Mouse (Mus musculus) cerebellum, adult 2 months (tissue): ENCODE measurements around the gene Setdb1. TPM values are rescaled to one million over a fixed set of nuclear protein-coding genes. Genes with fewer than 3 reads are reported as not detected.
"Not testable (repeated sequence)": the region's sequence is repeated elsewhere in the genome, so short reads cannot be mapped to it uniquely, and the experiment has no call there.

Source experiments
- DNase-seq, 2 experiments: peaks; one replicate each; pipeline ENCODE4 v3.0.0; 2021
- H3K27ac ChIP-seq: fragments of 200-500 bp; 2 replicates; pipeline ENCODE4 v1.5.1; 2012; ENCODE audit warnings: low read length, control low read depth, inconsistent platforms; ENCODE audit not compliant: insufficient read depth
- H3K27me3 ChIP-seq: fragments of 200-500 bp; 2 replicates; pipeline ENCODE4 v1.6.1; 2012; ENCODE audit warnings: inconsistent platforms, mild to moderate bottlenecking, low read length, moderate library complexity; ENCODE audit not compliant: control insufficient read depth, insufficient read depth
- H3K4me1 ChIP-seq: fragments of 200-500 bp; 2 replicates; pipeline ENCODE4 v1.6.1; 2011; ENCODE audit warnings: low read length; ENCODE audit not compliant: control insufficient read depth, insufficient read depth
- H3K4me3 ChIP-seq: fragments of 200-500 bp; replicated peaks from 2 replicates; pipeline ENCODE3; 2011; ENCODE audit warnings: mild to moderate bottlenecking, low read depth, low read length, control low read depth; ENCODE audit not compliant: insufficient read depth
- CTCF ChIP-seq: fragments of 200-500 bp; IDR thresholded peaks from 2 replicates; pipeline ENCODE4 v1.5.1; 2011; ENCODE audit warnings: low read depth, mild to moderate bottlenecking, control low read depth, low read length, moderate library complexity, borderline replicate concordance; ENCODE audit not compliant: insufficient read depth
- POLR2A ChIP-seq: fragments of 200-500 bp; IDR thresholded peaks from 2 replicates; pipeline ENCODE4 v1.6.1; 2011; ENCODE audit warnings: low read length, control low read depth, borderline replicate concordance; ENCODE audit not compliant: insufficient read depth
- WGBS: fragments of 180-500 bp; shearing (Covaris S2); methylation state at CpG from one replicate; pipeline ENCODE4 v1.1.7; 2018; 5-methylcytosine and 5-hydroxymethylcytosine counted together
- polyA plus RNA-seq: library from polyadenylated mRNA; depleted of rRNA; stranded (reverse); fragments of >200 nt; gene quantifications from 2 replicates; pipeline ENCODE4 v1.2.3, GENCODE M21; 2012

Setdb1 gene
- polyA plus RNA-seq, 1 experiment: 36.5 TPM

- DNase-seq: peak in 1 of 2 experiments; percentile 32
Measured at GRCm38 (mm10) chr3:95349491-95349890, 7.5 kb downstream of the Setdb1 start.

GRCm38 (mm10) chr3:95348343-95348742 is 8.7 kb downstream of the Setdb1 start:
- 97% methylated on average over 5 of the region's 5 CpGs for WGBS
- not testable (repeated sequence) for H3K4me3 ChIP-seq, H3K27ac ChIP-seq, H3K4me1 ChIP-seq, H3K27me3 ChIP-seq, DNase-seq

More at GRCm38 (mm10) chr3:95349491-95349890, 7.5 kb downstream of the Setdb1 start:
- TF ChIP-seq POLR2A: no peak
- peak; percentile 49; the same call in 1 of the 2 replicates for TF ChIP-seq CTCF
- H3K4me3 ChIP-seq: no peak overlapping the region
- no peaks in the 10 kb centered on the region for H3K4me1 ChIP-seq
- no peak overlapping the region for H3K27ac ChIP-seq
- no peaks in the 10 kb centered on the region for H3K27me3 ChIP-seq

GRCm38 (mm10) chr3:95346454-95346853 is 10.5 kb downstream of the Setdb1 start:
- H3K27me3 ChIP-seq: no peaks in the 10 kb centered on the region
- no peak overlapping the region for H3K27ac ChIP-seq
- no peaks in the 10 kb centered on the region for H3K4me1 ChIP-seq
- no peak overlapping the region for H3K4me3 ChIP-seq
- DNase-seq: no peak
- no peak for TF ChIP-seq POLR2A
- TF ChIP-seq CTCF: no peak
- WGBS: 91% methylated on average over 7 of the region's 7 CpGs

DNA sequence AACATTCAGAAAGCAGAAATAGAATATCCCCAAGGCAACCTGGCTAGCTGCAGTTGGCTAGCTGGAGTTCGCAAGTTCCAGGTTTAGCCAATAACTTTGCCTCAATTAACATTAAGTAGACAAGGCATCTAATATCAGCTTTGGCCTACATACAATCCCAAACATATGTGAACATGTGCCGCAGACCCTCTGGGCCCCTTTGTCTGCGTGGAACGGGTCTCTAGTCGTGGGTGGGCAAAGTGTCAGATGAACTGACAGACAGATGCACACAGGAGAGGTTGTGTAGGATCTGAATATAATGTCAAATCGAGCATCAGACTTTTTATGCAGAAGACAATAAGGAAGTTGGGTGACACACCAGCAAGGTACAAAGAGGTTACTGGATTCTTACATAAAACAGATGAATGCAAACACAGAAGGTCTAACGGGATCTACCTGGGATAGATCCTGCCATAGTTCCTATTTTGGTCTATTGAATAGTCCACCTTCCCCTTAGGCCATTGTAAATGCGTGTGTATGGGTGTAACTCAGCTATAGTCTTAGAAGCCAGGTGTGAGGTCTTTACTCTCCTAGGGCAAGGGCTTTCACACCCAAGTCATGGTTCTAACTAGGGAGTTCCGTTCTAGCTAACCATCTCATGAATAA is 13.5 kb downstream of the Setdb1 start:
- WGBS: 92% methylated on average over 9 of the region's 9 CpGs

DNA sequence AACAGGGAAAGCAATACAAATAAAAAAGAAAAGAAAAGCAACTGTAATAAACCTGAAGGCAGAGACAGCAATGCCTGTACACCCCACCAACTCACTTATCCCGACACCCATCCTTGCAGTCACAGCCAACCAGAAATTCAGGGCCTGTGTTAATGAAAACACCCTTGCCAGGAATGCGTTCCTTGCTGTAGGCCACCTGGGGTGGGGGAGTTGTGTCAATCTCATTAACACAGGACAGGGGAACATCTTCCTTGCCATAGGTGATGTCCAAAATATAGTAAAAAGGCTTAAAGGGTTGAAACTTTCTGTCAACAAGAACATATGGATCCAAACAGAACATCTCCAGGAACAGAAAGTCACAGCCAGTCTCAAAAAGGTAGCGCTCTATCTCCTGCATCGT is 18.8 kb downstream of the Setdb1 start:
- no peaks in the 10 kb centered on the region for H3K27me3 ChIP-seq
- no peak overlapping the region for H3K27ac ChIP-seq
- no peak for DNase-seq
- no peaks in the 10 kb centered on the region for H3K4me1 ChIP-seq
- no peak overlapping the region for H3K4me3 ChIP-seq
- 87% methylated on average over 4 of the region's 4 CpGs for WGBS
- TF ChIP-seq CTCF (no peak), POLR2A (no peak)

More for the DNA sequence above, 13.5 kb downstream of the Setdb1 start:
- H3K4me1 ChIP-seq, H3K4me3 ChIP-seq, H3K27ac ChIP-seq, DNase-seq, H3K27me3 ChIP-seq: not testable (repeated sequence)

- DNase-seq: no peak
- Histone ChIP-seq H3K27me3 (no peaks in the 10 kb centered on the region), H3K27ac (no peak overlapping the region), H3K4me3 (no peak overlapping the region), H3K4me1 (no peaks in the 10 kb centered on the region)
- 95% methylated on average over 4 of the region's 4 CpGs for WGBS
- TF ChIP-seq POLR2A (no peak), CTCF (no peak)
Measured at GRCm38 (mm10) chr3:95337345-95337744, 19.7 kb downstream of the Setdb1 start.

DNA sequence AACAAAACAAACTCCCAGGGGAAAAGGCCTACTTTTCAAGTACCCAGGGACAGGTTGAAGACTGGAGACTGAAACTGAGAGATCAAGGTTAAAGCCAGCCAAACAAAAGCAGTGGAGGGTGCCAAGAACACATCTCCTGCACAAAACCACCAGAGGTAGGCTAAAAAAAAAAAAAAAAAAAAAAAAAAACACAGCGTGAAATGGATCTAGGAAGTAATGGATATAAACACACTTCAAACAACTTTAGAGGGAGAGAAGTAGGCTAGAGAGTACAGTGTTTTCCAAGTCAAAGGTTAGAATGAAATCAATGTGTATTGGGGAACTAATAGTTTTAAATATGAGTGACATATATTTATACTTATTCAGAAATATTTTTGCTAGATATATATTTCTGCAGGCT is 25.5 kb downstream of the Setdb1 start:
- no peak for TF ChIP-seq CTCF
- TF ChIP-seq POLR2A: no peak
- Histone ChIP-seq H3K4me1 (no peaks in the 10 kb centered on the region), H3K27ac (no peak overlapping the region), H3K4me3 (no peak overlapping the region), H3K27me3 (no peaks in the 10 kb centered on the region)
- 100% methylated on average over 1 of the region's 1 CpGs for WGBS
- DNase-seq: no peak

GRCm38 (mm10) chr3:95328803-95329404 is 28.1 kb downstream of the Setdb1 start:
- TF ChIP-seq POLR2A (no peak), CTCF (no peak)
- no peaks in the 10 kb centered on the region for H3K27me3 ChIP-seq
- no peak overlapping the region for H3K27ac ChIP-seq
- WGBS: 91% methylated on average over 1 of the region's 1 CpGs
- no peak overlapping the region for H3K4me3 ChIP-seq
- DNase-seq: no peak
- H3K4me1 ChIP-seq: no peaks in the 10 kb centered on the region
